In genomic region chr6:39592401-39593214, GRCm38 (mm10) we compare ENCODE assay signal across 8 mouse cellular contexts. TPM values are rescaled to one million over a fixed set of nuclear protein-coding genes. Genes with fewer than 3 reads are reported as not detected.
A peak's percentile ranks its signal among the peaks of the same experiment; 100 is the strongest.
DNase-seq lines count a peak whose midpoint lies in the region; ATAC-seq and TF ChIP-seq lines count a peak whose summit lies in the region.

TSS of gene Ndufb2 (plus strand) at chr6:39592574.

- H3K4me2 ChIP-seq in heart, embryonic 15.5 days, result peak within 1 kb of the TSS; percentile 82
- H3K4me2 ChIP-seq in liver, embryonic 14.5 days (ENCODE audit: low read depth), result peak within 1 kb of the TSS; percentile 67
- peak within 1 kb of the TSS; percentile 72 for H3K4me2 ChIP-seq in neural tube, embryonic 11.5 days (ENCODE audit: low read depth)
- peak within 1 kb of the TSS; percentile 69 for H3K4me2 ChIP-seq in stomach, postnatal 0 days (replicated peaks; ENCODE audit: low read depth)

- H3K4me3 ChIP-seq in forebrain, embryonic 10.5 days, result peak within 1 kb of the TSS; percentile 83
- H3K4me3 ChIP-seq in heart, embryonic 15.5 days, result peak within 1 kb of the TSS; percentile 85
- peak within 1 kb of the TSS; percentile 80 to 94 for H3K4me3 ChIP-seq in liver, embryonic 14.5 days (ENCODE audit: insufficient read depth in 1 of 2, low read depth in 2 of 2, low read length in 2 of 2)
- peak within 1 kb of the TSS; percentile 82 for H3K4me3 ChIP-seq in neural tube, embryonic 11.5 days (ENCODE audit: low read depth, low read length)
- peak within 1 kb of the TSS; percentile 88 for H3K4me3 ChIP-seq in stomach, postnatal 0 days (ENCODE audit: low read depth, low read length)

- DNase-seq in CD8-positive naive resting alpha-beta T cell, adult 2 months (ENCODE audit: low read depth in 2 of 2, low spot score in 2 of 2), result peak; percentile 80 to 89
- peak; percentile 89 for DNase-seq in c-Kit-positive CD71-negative TER-119-negative erythroid progenitor cells, embryonic 14.5 days (ENCODE audit: low read depth)
- peak; percentile 97 for DNase-seq in forebrain, embryonic 10.5 days (ENCODE audit: extremely low spot score, low spot score)
- peak; percentile 95 to 98 for DNase-seq in kidney, postnatal 25 days
- DNase-seq in liver, embryonic 14.5 days (ENCODE audit: low read depth in 3 of 3, low spot score in 3 of 3), result peak; percentile 85 to 90 (median 87)
- peak; percentile 96 for DNase-seq in neural tube, embryonic 11.5 days (ENCODE audit: low spot score)
- DNase-seq in stomach, postnatal 0 days (ENCODE audit: low spot score), result peak; percentile 97

- H3K27me3 ChIP-seq in forebrain, embryonic 10.5 days (ENCODE audit: poor library complexity, severe bottlenecking), result no peaks in the 10 kb centered on the region
- no peaks in the 10 kb centered on the region for H3K27me3 ChIP-seq in heart, embryonic 15.5 days
- no peaks in the 10 kb centered on the region for H3K27me3 ChIP-seq in liver, embryonic 14.5 days (ENCODE audit: control insufficient read depth, insufficient read depth, low read length)
- no peaks in the 10 kb centered on the region for H3K27me3 ChIP-seq in neural tube, embryonic 11.5 days (ENCODE audit: control insufficient read depth, insufficient read depth, low read length)
- no peaks in the 10 kb centered on the region for H3K27me3 ChIP-seq in stomach, postnatal 0 days (ENCODE audit: control insufficient read depth, insufficient read depth, low read length)

- no peak for TF ChIP-seq EP300 in liver, embryonic 14.5 days (IDR thresholded peaks at IDR 0.05; ENCODE audit: low read depth)
- no peak for TF ChIP-seq EP300 in stomach, postnatal 0 days (optimal IDR thresholded peaks at IDR 0.05)

- H3K27ac ChIP-seq in forebrain, embryonic 10.5 days, result peak within 1 kb of the TSS; percentile 95
- peak within 1 kb of the TSS; percentile 97 for H3K27ac ChIP-seq in heart, embryonic 15.5 days
- H3K27ac ChIP-seq in liver, embryonic 14.5 days, result no peak within 1 kb of the TSS; the same call in 1 of the 2 replicates
- peak within 1 kb of the TSS; percentile 58; the same call in 1 of the 2 replicates for H3K27ac ChIP-seq in neural tube, embryonic 11.5 days (ENCODE audit: low read depth, low read length)
- H3K27ac ChIP-seq in stomach, postnatal 0 days (replicated peaks), result peak within 1 kb of the TSS; percentile 89

- ATAC-seq in heart, embryonic 15.5 days (replicated peaks; ENCODE audit: insufficient number of reproducible peaks, insufficient read depth, low FRiP score, low read depth), result peak; percentile 99
- ATAC-seq in liver, embryonic 14.5 days (ENCODE audit: insufficient read depth), result peak; percentile 99
- ATAC-seq in neural tube, embryonic 11.5 days (ENCODE audit: insufficient read depth, low FRiP score, low TSS enrichment), result peak; percentile 98
- peak; percentile 98 for ATAC-seq in stomach, postnatal 0 days (ENCODE audit: low FRiP score, low TSS enrichment)

- peaks cover 35% of the 10 kb centered on the region for H3K36me3 ChIP-seq in forebrain, embryonic 10.5 days (replicated peaks)
- H3K36me3 ChIP-seq in heart, embryonic 15.5 days, result peaks cover 14% of the 10 kb centered on the region
- H3K36me3 ChIP-seq in liver, embryonic 14.5 days (replicated peaks; ENCODE audit: control insufficient read depth, insufficient read depth, low read depth), result peaks cover 3% of the 10 kb centered on the region; the same call in 1 of the 2 replicates
- H3K36me3 ChIP-seq in neural tube, embryonic 11.5 days (ENCODE audit: control insufficient read depth, insufficient read depth, low read length), result no peaks in the 10 kb centered on the region; the same call in 1 of the 2 replicates
- H3K36me3 ChIP-seq in stomach, postnatal 0 days (ENCODE audit: control insufficient read depth, insufficient read depth, low read length), result peaks cover 12% of the 10 kb centered on the region; the same call in 1 of the 2 replicates

- peak within 1 kb of the TSS; percentile 93 for H3K9ac ChIP-seq in heart, embryonic 15.5 days
- peak within 1 kb of the TSS; percentile 87 for H3K9ac ChIP-seq in liver, embryonic 14.5 days (replicated peaks)
- peak within 1 kb of the TSS; percentile 78 for H3K9ac ChIP-seq in neural tube, embryonic 11.5 days (ENCODE audit: low read length)
- H3K9ac ChIP-seq in stomach, postnatal 0 days (ENCODE audit: low read length), result peak within 1 kb of the TSS; percentile 78

- WGBS in forebrain, embryonic 10.5 days, result under 1% methylated on average over 56 of the region's 56 CpGs
- WGBS in heart, embryonic 15.5 days, result under 1% methylated on average over 56 of the region's 56 CpGs
- under 1% methylated on average over 56 of the region's 56 CpGs for WGBS in liver, embryonic 14.5 days (ENCODE audit: insufficient replicate concordance)
- under 1% methylated on average over 56 of the region's 56 CpGs for WGBS in neural tube, embryonic 11.5 days
- under 1% methylated on average over 56 of the region's 56 CpGs for WGBS in stomach, postnatal 0 days

- H3K9me3 ChIP-seq in forebrain, embryonic 10.5 days, result no peaks in the 10 kb centered on the region
- H3K9me3 ChIP-seq in heart, embryonic 15.5 days (replicated peaks), result no peaks in the 10 kb centered on the region
- no peaks in the 10 kb centered on the region for H3K9me3 ChIP-seq in liver, embryonic 14.5 days (ENCODE audit: control insufficient read depth, low read length)
- H3K9me3 ChIP-seq in neural tube, embryonic 11.5 days (ENCODE audit: control insufficient read depth, low read length), result no peaks in the 10 kb centered on the region
- no peaks in the 10 kb centered on the region for H3K9me3 ChIP-seq in stomach, postnatal 0 days (ENCODE audit: control insufficient read depth, low read length)

- peaks cover 13% of the 10 kb centered on the region for H3K4me1 ChIP-seq in forebrain, embryonic 10.5 days
- peaks cover 15% of the 10 kb centered on the region for H3K4me1 ChIP-seq in heart, embryonic 15.5 days (replicated peaks)
- H3K4me1 ChIP-seq in liver, embryonic 14.5 days (replicated peaks; ENCODE audit: control insufficient read depth in 2 of 2, insufficient read depth in 2 of 2, low read length in 1 of 2), result peaks cover 5 to 8% of the 10 kb centered on the region in 2 experiments
- H3K4me1 ChIP-seq in neural tube, embryonic 11.5 days (ENCODE audit: control insufficient read depth, insufficient read depth, low read length), result peaks cover 4% of the 10 kb centered on the region; the same call in 1 of the 2 replicates
- H3K4me1 ChIP-seq in stomach, postnatal 0 days (replicated peaks; ENCODE audit: control insufficient read depth, insufficient read depth), result no peaks in the 10 kb centered on the region

- TF ChIP-seq CTCF in liver, embryonic 14.5 days (IDR thresholded peaks at IDR 0.05; ENCODE audit: low read depth), result no peak
- no peak; the same call in 1 of the 2 replicates for TF ChIP-seq CTCF in stomach, postnatal 0 days (IDR thresholded peaks at IDR 0.05; ENCODE audit: low read depth)

RNA-seq across cellular contexts. Expression of gene Ndufb2, which starts in this region (rescaled TPM):
- polyA plus RNA-seq in forebrain, embryonic 10.5 days (2016; fragmentation: Nextera tagmentation; extraction: Ambion mirVana), result 253 and 270 TPM in 2 replicates
- polyA plus RNA-seq in heart, embryonic 15.5 days (2015; fragmentation: Nextera tagmentation; extraction: Ambion mirVana), result 546 and 708 TPM in 2 replicates
- polyA plus RNA-seq in liver, embryonic 14.5 days (2012; rRNA removed), result 105 and 120 TPM in 2 replicates
- 279 TPM in 2 replicates for polyA plus RNA-seq in liver, embryonic 14.5 days (2014; fragmentation: Nextera tagmentation; extraction: Ambion mirVana)
- 272 and 273 TPM in 2 replicates for polyA plus RNA-seq in neural tube, embryonic 11.5 days (2014; fragmentation: Nextera tagmentation; extraction: Ambion mirVana)
- polyA plus RNA-seq in stomach, postnatal 0 days (2015; fragmentation: Nextera tagmentation; extraction: Ambion mirVana), result 419 and 461 TPM in 2 replicates
